Mouse (Mus musculus): ENCODE data around the gene Sbk2.

The Sbk2 gene

GRCm38 (mm10) chr7:4895186-4895585, 69.0 kb downstream of the Sbk2 start:
- DNase-seq (ENCODE audit: low read depth, low spot score) = peak; percentile 86

Data from ES-CJ7 (cell line).